Mouse (Mus musculus) testis, adult 2 months (tissue): ENCODE measurements around the gene Tcf19.

Source experiments
- CTCF ChIP-seq: fragments of 200-500 bp; IDR thresholded peaks from 2 replicates; pipeline ENCODE4 v1.5.1; 2012; ENCODE audit warnings: low read depth, mild to moderate bottlenecking, inconsistent platforms, low read length, moderate library complexity; ENCODE audit not compliant: control insufficient read depth, insufficient read depth, insufficient replicate concordance
- POLR2A ChIP-seq: fragments of 200-500 bp; IDR thresholded peaks from 2 replicates; pipeline ENCODE4 v1.6.1; 2012; ENCODE audit warnings: low read depth, mild to moderate bottlenecking, inconsistent platforms, low read length, moderate library complexity; ENCODE audit not compliant: control insufficient read depth

- TF ChIP-seq POLR2A (no peak), CTCF (no peak)
Observed at GRCm38 (mm10) chr17:35506881-35507280, 9.7 kb downstream of the Tcf19 start.
